Mouse (Mus musculus) erythroblast, embryonic 14.5 days (primary cell): ENCODE results near the gene Ipo7. TPM values are rescaled to one million over a fixed set of nuclear protein-coding genes. Genes with fewer than 3 reads are reported as not detected.

Experiments used
- H3K27me3 ChIP-seq: 2 replicates; pipeline ENCODE4 v1.6.1; 2012; ENCODE audit warnings: inconsistent platforms; ENCODE audit not compliant: control insufficient read depth
- H3K36me3 ChIP-seq: 2 replicates; pipeline ENCODE4 v1.6.1; 2012; ENCODE audit warnings: mild to moderate bottlenecking, inconsistent platforms; ENCODE audit not compliant: control insufficient read depth
- H3K4me1 ChIP-seq: 2 replicates; pipeline ENCODE4 v1.6.1; 2012; ENCODE audit warnings: inconsistent platforms; ENCODE audit not compliant: control insufficient read depth
- H3K4me3 ChIP-seq: replicated peaks from 2 replicates; pipeline ENCODE3; 2012; ENCODE audit warnings: moderate library complexity, mild to moderate bottlenecking, inconsistent platforms
- H3K9me3 ChIP-seq: 2 replicates; pipeline ENCODE4 v1.6.1; 2012; ENCODE audit warnings: low read length, inconsistent platforms, mixed read lengths; ENCODE audit not compliant: control insufficient read depth
- GATA1 ChIP-seq: IDR thresholded peaks from 2 replicates; pipeline ENCODE4 v1.6.1; 2012; ENCODE audit warnings: low read length, inconsistent platforms, mixed read lengths
- TAL1 ChIP-seq: IDR thresholded peaks from 3 replicates; pipeline ENCODE4 v1.6.1; 2012; ENCODE audit warnings: low read length, inconsistent platforms, mixed read lengths
- polyA plus RNA-seq: library from polyadenylated mRNA; stranded (reverse); fragments of >175 nt; gene quantifications from 2 replicates; pipeline ENCODE4 v1.2.3, GENCODE M21; 2012

The Ipo7 gene
- polyA plus RNA-seq, 1 experiment, result 1.4 TPM

DNA sequence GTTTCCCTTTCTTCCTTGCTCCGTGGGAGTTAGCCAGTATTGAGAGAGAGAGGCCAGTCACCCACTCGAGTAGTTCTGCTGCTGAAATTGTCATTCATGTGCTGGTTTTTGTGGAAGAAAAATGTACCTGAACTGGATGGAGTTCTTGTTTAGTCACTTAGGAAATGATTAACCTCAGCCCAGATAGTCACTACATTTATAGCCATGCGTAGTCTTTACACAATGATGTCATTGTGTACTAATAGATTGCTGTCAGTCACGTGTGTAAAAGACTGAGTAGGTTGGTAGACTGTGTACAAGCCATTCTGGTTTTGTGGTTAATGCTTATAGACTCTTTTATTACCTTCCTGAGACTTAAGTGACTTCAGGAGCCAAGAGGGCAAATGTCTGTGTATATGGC, 69.8 kb downstream of the Ipo7 start:
- Histone ChIP-seq H3K9me3 (no peaks in the 10 kb centered on the region), H3K4me1 (no peaks in the 10 kb centered on the region), H3K27me3 (no peaks in the 10 kb centered on the region), H3K36me3 (peaks cover 100% of the 10 kb centered on the region), H3K4me3 (no peak overlapping the region)
- TF ChIP-seq GATA1 (no peak), TAL1 (no peak)

DNA sequence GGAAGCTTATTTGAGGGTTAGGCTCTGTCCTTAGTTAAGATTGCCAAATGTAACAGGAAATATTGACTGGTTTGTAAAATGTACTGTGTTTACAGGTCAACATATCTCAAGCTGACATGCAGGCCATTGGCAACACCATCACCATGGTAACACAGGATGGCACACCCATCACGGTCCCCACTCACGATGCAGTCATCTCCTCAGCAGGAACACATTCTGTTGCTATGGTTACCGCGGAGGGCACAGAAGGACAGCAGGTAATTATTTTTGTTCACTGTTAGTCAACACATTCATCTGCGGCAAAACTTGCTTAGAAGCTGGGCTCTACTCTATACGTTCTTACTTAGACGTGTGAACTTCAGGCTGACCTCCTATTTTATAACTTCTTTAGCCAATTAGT, 73.6 kb downstream of the Ipo7 start:
- no peak overlapping the region for H3K4me3 ChIP-seq
- no peaks in the 10 kb centered on the region for H3K9me3 ChIP-seq
- peaks cover 100% of the 10 kb centered on the region for H3K36me3 ChIP-seq
- peaks cover 6% of the 10 kb centered on the region for H3K4me1 ChIP-seq
- H3K27me3 ChIP-seq, result no peaks in the 10 kb centered on the region
- TF ChIP-seq TAL1, result no peak
- no peak for TF ChIP-seq GATA1

DNA sequence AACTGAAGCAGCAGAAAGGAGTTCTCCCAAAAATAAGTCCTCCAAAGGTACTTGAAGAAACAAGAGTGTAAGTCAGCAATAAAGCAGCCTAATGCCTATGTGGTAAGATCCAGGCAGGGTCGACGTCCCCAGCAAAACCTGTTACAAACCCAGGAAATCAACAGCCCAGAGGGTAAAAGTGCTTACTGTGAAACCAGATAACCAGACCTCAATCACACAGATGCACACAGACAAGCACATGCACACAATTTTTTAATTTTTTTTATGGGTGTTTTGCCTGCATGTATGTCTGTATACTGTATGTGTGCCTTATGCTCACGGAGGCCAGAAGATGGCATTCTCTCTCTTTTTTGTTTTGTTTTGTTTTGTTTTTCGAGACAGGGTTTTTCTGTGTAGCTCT, 78.3 kb downstream of the Ipo7 start:
- H3K27me3 ChIP-seq, result no peaks in the 10 kb centered on the region
- H3K36me3 ChIP-seq, result peaks cover 66% of the 10 kb centered on the region

DNA sequence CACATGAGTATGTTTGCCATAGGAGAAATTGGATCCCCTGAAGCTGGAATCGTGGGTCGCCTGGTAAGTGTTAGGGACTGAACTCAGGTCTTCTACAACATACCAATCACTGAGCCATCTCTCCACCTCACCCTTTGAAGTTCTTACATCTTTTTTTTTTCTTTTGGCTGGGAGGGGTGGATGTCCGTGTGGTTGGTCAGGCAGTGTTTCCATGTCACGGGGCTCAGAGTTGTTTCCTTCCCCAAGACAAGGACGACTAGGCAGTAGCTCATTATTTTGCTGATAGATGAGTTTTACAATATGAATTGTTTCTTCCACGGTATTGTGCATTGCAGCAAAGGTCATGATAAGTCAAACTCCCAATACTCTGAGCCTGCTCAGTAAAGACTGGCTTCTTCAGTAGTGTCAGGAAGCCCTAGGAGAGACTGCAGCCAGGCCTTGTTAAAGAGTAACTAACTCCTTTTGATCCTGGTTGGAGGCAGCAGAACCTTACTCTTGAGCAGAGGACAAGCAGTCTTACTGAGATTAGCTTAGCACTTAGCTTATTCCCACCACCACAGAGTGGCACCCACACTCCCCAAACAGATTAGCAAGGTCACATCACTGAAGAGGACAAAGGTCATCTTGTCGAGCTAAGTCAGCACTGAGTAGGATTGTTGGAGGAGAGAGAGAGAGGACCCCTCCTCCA, 79.2 kb downstream of the Ipo7 start:
- H3K36me3 ChIP-seq, result peaks cover 56% of the 10 kb centered on the region

More for the DNA sequence above, 78.3 kb downstream of the Ipo7 start:
- peaks cover 3% of the 10 kb centered on the region for H3K9me3 ChIP-seq
- TF ChIP-seq TAL1, result no peak
- peaks cover 6% of the 10 kb centered on the region for H3K4me1 ChIP-seq
- no peak overlapping the region for H3K4me3 ChIP-seq

DNA sequence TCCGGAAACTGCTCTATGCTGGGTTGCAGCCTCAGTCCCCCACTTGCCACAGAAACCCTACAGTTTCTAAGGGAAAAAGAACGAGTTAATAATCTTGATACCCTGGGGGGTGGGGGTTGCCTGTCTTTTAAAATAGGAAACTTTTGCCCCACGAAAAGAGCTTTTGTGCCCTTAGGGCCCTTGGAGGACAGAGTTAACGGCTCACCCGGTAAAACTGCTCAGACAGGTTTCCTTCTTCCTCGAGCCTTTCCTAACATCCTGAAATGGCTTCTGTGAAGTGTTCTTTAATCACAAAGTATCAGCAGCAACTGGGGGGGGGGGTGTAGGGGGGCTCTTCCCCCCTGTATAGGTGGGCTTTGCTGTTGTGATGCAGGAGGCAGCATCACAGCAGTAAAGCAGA, 82.8 kb downstream of the Ipo7 start:
- Histone ChIP-seq H3K27me3 (no peaks in the 10 kb centered on the region), H3K4me1 (peaks cover 6% of the 10 kb centered on the region), H3K9me3 (peaks cover 3% of the 10 kb centered on the region), H3K36me3 (peaks cover 20% of the 10 kb centered on the region), H3K4me3 (no peak overlapping the region)
- TF ChIP-seq TAL1 (no peak), GATA1 (no peak)

More for the DNA sequence above, 79.2 kb downstream of the Ipo7 start:
- Histone ChIP-seq H3K9me3 (peaks cover 3% of the 10 kb centered on the region), H3K27me3 (no peaks in the 10 kb centered on the region), H3K4me1 (peaks cover 6% of the 10 kb centered on the region), H3K4me3 (no peak overlapping the region)
- TF ChIP-seq TAL1, result no peak
- no peak for TF ChIP-seq GATA1

DNA sequence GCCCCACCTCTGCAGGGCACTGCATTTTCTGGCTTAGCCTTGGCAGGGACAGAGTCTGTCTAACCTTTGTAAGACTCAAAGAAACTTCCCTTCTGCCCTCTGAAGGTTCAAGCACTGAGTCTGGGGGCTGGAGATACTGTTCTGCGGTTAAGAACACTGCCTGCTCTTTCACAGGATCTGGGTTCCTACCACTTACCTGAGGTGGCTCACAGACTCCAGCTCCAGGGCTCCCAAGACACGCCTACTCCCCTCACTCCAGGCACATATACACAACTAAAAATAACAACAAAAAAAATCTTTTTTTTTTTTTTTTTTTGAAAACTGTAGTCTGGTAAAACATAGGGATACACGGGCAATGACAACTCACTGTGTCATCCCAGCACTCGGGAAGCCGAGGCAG, 83.2 kb downstream of the Ipo7 start:
- peaks cover 16% of the 10 kb centered on the region for H3K36me3 ChIP-seq
- H3K9me3 ChIP-seq, result peaks cover 3% of the 10 kb centered on the region
- peaks cover 4% of the 10 kb centered on the region for H3K4me1 ChIP-seq
- H3K27me3 ChIP-seq, result no peaks in the 10 kb centered on the region
- H3K4me3 ChIP-seq, result no peak overlapping the region
- TF ChIP-seq TAL1 (no peak), GATA1 (no peak)

DNA sequence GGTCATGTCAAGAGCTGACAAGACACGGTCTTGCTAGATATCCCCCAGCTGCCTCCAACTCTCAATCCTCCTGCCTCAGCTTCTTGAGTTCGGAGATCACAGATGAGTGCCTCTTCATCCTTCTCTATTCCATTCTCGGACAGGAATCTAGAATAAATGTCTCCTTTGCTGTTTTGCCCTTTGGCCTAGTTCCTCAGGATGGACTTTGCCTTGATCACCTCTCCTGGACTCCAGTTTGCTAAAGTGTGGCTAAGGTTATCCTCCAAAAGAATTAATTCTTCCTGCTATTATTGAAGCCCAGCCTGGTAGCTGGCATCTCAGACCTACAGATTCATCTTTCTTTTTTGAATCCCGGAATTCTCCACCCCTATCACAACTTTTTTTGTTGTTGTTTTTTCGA, 87.0 kb downstream of the Ipo7 start:
- Histone ChIP-seq H3K4me1 (peaks cover 20% of the 10 kb centered on the region), H3K36me3 (no peaks in the 10 kb centered on the region), H3K9me3 (no peaks in the 10 kb centered on the region), H3K4me3 (no peak overlapping the region), H3K27me3 (no peaks in the 10 kb centered on the region)
- TF ChIP-seq GATA1 (no peak), TAL1 (no peak)

Other genes starting within 250 kb of the Ipo7 start
- gene Nrip3, start 236.2 kb upstream of the Ipo7 start, polyA plus RNA-seq, result 0.05 and 0.48 TPM in 2 replicates
- not detected in 2 replicates for gene Scube2, start 152.6 kb upstream of the Ipo7 start, polyA plus RNA-seq
- gene Dennd5a, start 57.8 kb upstream of the Ipo7 start, polyA plus RNA-seq, result 0.45 and 0.60 TPM in 2 replicates
- gene Tmem41b, start 31.3 kb upstream of the Ipo7 start, polyA plus RNA-seq, result 1.0 and 1.3 TPM in 2 replicates
- gene Zfp143, start 42.9 kb downstream of the Ipo7 start, polyA plus RNA-seq, result 0.13 and 0.33 TPM in 2 replicates
- 0.69 and 1.1 TPM in 2 replicates for gene Wee1, start 103.8 kb downstream of the Ipo7 start, polyA plus RNA-seq
- gene Swap70, start 203.4 kb downstream of the Ipo7 start, polyA plus RNA-seq, result 0.33 and 0.42 TPM in 2 replicates